ENCODE assay signal across 22 mouse cellular contexts in genomic region chr10:77247707-77248106, GRCm38 (mm10). TPM values are rescaled to one million over a fixed set of nuclear protein-coding genes. Genes with fewer than 3 reads are reported as not detected.
DNase-seq lines count a peak whose midpoint lies in the region; ATAC-seq and TF ChIP-seq lines count a peak whose summit lies in the region.
"Had no signal": no experiment of that assay in that cellular context is flagged by ENCODE, and none has a peak within 500 bp of the region (broad histone marks: within the 10 kb centered on the region; RNA-seq: fewer than 3 reads in every experiment).

No protein-coding gene starts in this region.

- peaks cover 33% of the 10 kb centered on the region for H3K4me1 ChIP-seq in hindbrain, embryonic 10.5 days (replicated peaks)
- peaks cover 17% of the 10 kb centered on the region for H3K4me1 ChIP-seq in hindbrain, embryonic 12.5 days
- H3K4me1 ChIP-seq in lung, embryonic 14.5 days (ENCODE audit: insufficient read depth): peaks cover 29% of the 10 kb centered on the region
- H3K4me1 ChIP-seq in lung, postnatal 0 days (ENCODE audit: insufficient read depth, low read depth, low read length): peaks cover 13% of the 10 kb centered on the region
- peaks cover 10% of the 10 kb centered on the region; the same call in 1 of the 2 replicates for H3K4me1 ChIP-seq in stomach, postnatal 0 days (replicated peaks; ENCODE audit: control insufficient read depth, insufficient read depth)

- no peak overlapping the region for H3K4me2 ChIP-seq in hindbrain, embryonic 12.5 days (replicated peaks)
- H3K4me2 ChIP-seq in lung, embryonic 14.5 days: no peak overlapping the region
- H3K4me2 ChIP-seq in lung, postnatal 0 days (replicated peaks; ENCODE audit: low read depth, low read length): no peak overlapping the region
- H3K4me2 ChIP-seq in stomach, postnatal 0 days (replicated peaks; ENCODE audit: low read depth): no peak overlapping the region
- H3K4me2 ChIP-seq: heart, embryonic 13.5 days; hindbrain, embryonic 15.5 days; midbrain, embryonic 13.5 days; neural tube, embryonic 13.5 days had no signal

- peak overlapping the region; percentile 4; the same call in 1 of the 2 replicates for H3K27ac ChIP-seq in hindbrain, embryonic 10.5 days
- no peak overlapping the region for H3K27ac ChIP-seq in hindbrain, embryonic 12.5 days
- H3K27ac ChIP-seq in lung, embryonic 14.5 days (ENCODE audit: low read depth): no peak overlapping the region
- H3K27ac ChIP-seq in lung, postnatal 0 days (ENCODE audit: low read length): no peak overlapping the region
- H3K27ac ChIP-seq in stomach, postnatal 0 days (replicated peaks): 0 out of 2 replicates have a peak overlapping the region, but pooled peaks have one; percentile 40
- H3K27ac ChIP-seq: heart, embryonic 13.5 days; hindbrain, embryonic 15.5 days; midbrain, embryonic 13.5 days; neural tube, embryonic 13.5 days had no signal

- no peak overlapping the region for H3K9ac ChIP-seq in hindbrain, embryonic 12.5 days
- no peak overlapping the region for H3K9ac ChIP-seq in lung, embryonic 14.5 days
- H3K9ac ChIP-seq in lung, postnatal 0 days (replicated peaks; ENCODE audit: low read depth): no peak overlapping the region
- peak overlapping the region; percentile 13; the same call in 1 of the 2 replicates for H3K9ac ChIP-seq in stomach, postnatal 0 days (ENCODE audit: low read length)
- H3K9ac ChIP-seq: heart, embryonic 13.5 days; hindbrain, embryonic 15.5 days; midbrain, embryonic 13.5 days; neural tube, embryonic 13.5 days had no signal

- TF ChIP-seq CTCF in lung, embryonic 14.5 days (IDR thresholded peaks at IDR 0.05; ENCODE audit: low read depth): no peak
- no peak for TF ChIP-seq CTCF in lung, postnatal 0 days (IDR thresholded peaks at IDR 0.05)
- TF ChIP-seq CTCF in stomach, postnatal 0 days (IDR thresholded peaks at IDR 0.05; ENCODE audit: low read depth): no peak

- TF ChIP-seq EP300 in lung, postnatal 0 days (IDR thresholded peaks at IDR 0.05): no peak
- TF ChIP-seq EP300 in stomach, postnatal 0 days (optimal IDR thresholded peaks at IDR 0.05): no peak

- ATAC-seq in hindbrain, embryonic 12.5 days (ENCODE audit: low FRiP score): no peak
- ATAC-seq in lung, embryonic 14.5 days (ENCODE audit: insufficient read depth): peak; percentile 22; the same call in 1 of the 2 replicates
- no peak for ATAC-seq in lung, postnatal 0 days
- ATAC-seq in stomach, postnatal 0 days (ENCODE audit: low FRiP score, low TSS enrichment): no peak
- ATAC-seq: CD4-positive, CD25-positive, alpha-beta regulatory T cell, adult 4 months; forebrain, embryonic 14.5 days; midbrain, embryonic 13.5 days; Patski had no signal

- no peak overlapping the region for H3K4me3 ChIP-seq in hindbrain, embryonic 10.5 days
- H3K4me3 ChIP-seq in hindbrain, embryonic 12.5 days: no peak overlapping the region
- no peak overlapping the region for H3K4me3 ChIP-seq in lung, embryonic 14.5 days (ENCODE audit: low read depth, low read length)
- no peak overlapping the region for H3K4me3 ChIP-seq in lung, postnatal 0 days (ENCODE audit: low read depth, low read length)
- H3K4me3 ChIP-seq in stomach, postnatal 0 days (ENCODE audit: low read depth, low read length): no peak overlapping the region
- H3K4me3 ChIP-seq: heart, embryonic 13.5 days; hindbrain, embryonic 15.5 days; midbrain, embryonic 13.5 days; neural tube, embryonic 13.5 days had no signal

- H3K36me3 ChIP-seq in hindbrain, embryonic 10.5 days: no peaks in the 10 kb centered on the region
- no peaks in the 10 kb centered on the region for H3K36me3 ChIP-seq in hindbrain, embryonic 12.5 days
- H3K36me3 ChIP-seq in lung, embryonic 14.5 days (ENCODE audit: insufficient read depth): no peaks in the 10 kb centered on the region
- no peaks in the 10 kb centered on the region for H3K36me3 ChIP-seq in lung, postnatal 0 days (ENCODE audit: insufficient read depth, low read length)
- H3K36me3 ChIP-seq in stomach, postnatal 0 days (ENCODE audit: control insufficient read depth, insufficient read depth, low read length): no peaks in the 10 kb centered on the region
- H3K36me3 ChIP-seq: heart, embryonic 13.5 days; hindbrain, embryonic 15.5 days; midbrain, embryonic 13.5 days; neural tube, embryonic 13.5 days had no signal

- DNase-seq in embryo, embryonic 10 days (ENCODE audit: low spot score): peak; percentile 36
- DNase-seq in embryo, embryonic 10.5 days (ENCODE audit: low spot score): no peak
- no peak for DNase-seq in hindbrain, embryonic 10.5 days (ENCODE audit: low spot score)
- DNase-seq in lung, embryonic 14.5 days: peak; percentile 65
- DNase-seq in lung, postnatal 0 days (ENCODE audit: low spot score): no peak
- DNase-seq in stomach, postnatal 0 days (ENCODE audit: low spot score): no peak
- no peak for DNase-seq in cerebellum, adult 11-12 months
- DNase-seq: adrenal gland, postnatal 14 days; gastrocnemius, postnatal 25 days; kidney, adult 8-10 months; liver; lung, postnatal 36 days; thymus, adult 18-20 months; thymus, postnatal 4 days had no signal

- H3K9me3 ChIP-seq in hindbrain, embryonic 10.5 days: no peaks in the 10 kb centered on the region
- H3K9me3 ChIP-seq in hindbrain, embryonic 12.5 days (replicated peaks): no peaks in the 10 kb centered on the region
- H3K9me3 ChIP-seq in lung, embryonic 14.5 days (ENCODE audit: low read depth, low read length): no peaks in the 10 kb centered on the region
- no peaks in the 10 kb centered on the region for H3K9me3 ChIP-seq in lung, postnatal 0 days (ENCODE audit: low read length)
- H3K9me3 ChIP-seq in stomach, postnatal 0 days (ENCODE audit: control insufficient read depth, low read length): no peaks in the 10 kb centered on the region
- H3K9me3 ChIP-seq: heart, embryonic 13.5 days; hindbrain, embryonic 15.5 days; midbrain, embryonic 13.5 days; neural tube, embryonic 13.5 days had no signal

- 87% methylated on average over 7 of the region's 7 CpGs for WGBS in hindbrain, embryonic 10.5 days
- 56% methylated on average over 7 of the region's 7 CpGs for WGBS in hindbrain, embryonic 12.5 days
- 17% methylated on average over 7 of the region's 7 CpGs for WGBS in lung, embryonic 14.5 days
- 34% methylated on average over 7 of the region's 7 CpGs for WGBS in lung, postnatal 0 days
- WGBS in stomach, postnatal 0 days: 40% methylated on average over 7 of the region's 7 CpGs

- no peaks in the 10 kb centered on the region for H3K27me3 ChIP-seq in hindbrain, embryonic 10.5 days (ENCODE audit: insufficient read depth, poor library complexity, severe bottlenecking)
- no peaks in the 10 kb centered on the region for H3K27me3 ChIP-seq in hindbrain, embryonic 12.5 days
- no peaks in the 10 kb centered on the region for H3K27me3 ChIP-seq in lung, embryonic 14.5 days (ENCODE audit: insufficient read depth, low read length)
- H3K27me3 ChIP-seq in lung, postnatal 0 days (replicated peaks; ENCODE audit: insufficient read depth, low read length): no peaks in the 10 kb centered on the region
- no peaks in the 10 kb centered on the region for H3K27me3 ChIP-seq in stomach, postnatal 0 days (ENCODE audit: control insufficient read depth, insufficient read depth, low read length)
- H3K27me3 ChIP-seq: heart, embryonic 13.5 days; hindbrain, embryonic 15.5 days; midbrain, embryonic 13.5 days; neural tube, embryonic 13.5 days; Patski had no signal

RNA-seq across cellular contexts. Expression of gene Pofut2, which starts 11.3 kb away (rescaled TPM):
- 77.0 and 86.6 TPM in 2 replicates for polyA plus RNA-seq in hindbrain, embryonic 10.5 days (2016; fragmentation: Nextera tagmentation; extraction: Ambion mirVana)
- 81.8 and 92.5 TPM in 2 replicates for polyA plus RNA-seq in hindbrain, embryonic 12.5 days (2016; fragmentation: Nextera tagmentation; extraction: Ambion mirVana)
- polyA plus RNA-seq in lung, embryonic 14.5 days (2014; fragmentation: Nextera tagmentation; extraction: Ambion mirVana): 128 and 135 TPM in 2 replicates
- 84.2 and 84.4 TPM in 2 replicates for polyA plus RNA-seq in lung, postnatal 0 days (2015; fragmentation: Nextera tagmentation; extraction: Ambion mirVana)
- 50.7 and 54.0 TPM in 2 replicates for polyA plus RNA-seq in stomach, postnatal 0 days (2015; fragmentation: Nextera tagmentation; extraction: Ambion mirVana)

Comparison
In these comparisons a context has a peak if more than half of its experiments do, and no peak if none do; other contexts are left out.
1. DNase-seq: peak in embryo, embryonic 10 days (single experiment) and lung, embryonic 14.5 days (single experiment); none in embryo, embryonic 10.5 days (single experiment), hindbrain, embryonic 10.5 days (single experiment), lung, postnatal 0 days (single experiment), stomach, postnatal 0 days (single experiment) and cerebellum, adult 11-12 months (single experiment).
2. H3K27ac ChIP-seq: peak in hindbrain, embryonic 10.5 days (single experiment) and stomach, postnatal 0 days (single experiment); none in hindbrain, embryonic 12.5 days (single experiment), lung, embryonic 14.5 days (single experiment) and lung, postnatal 0 days (single experiment).